10 mouse cellular contexts compared by ENCODE assay signal in the genomic region with DNA sequence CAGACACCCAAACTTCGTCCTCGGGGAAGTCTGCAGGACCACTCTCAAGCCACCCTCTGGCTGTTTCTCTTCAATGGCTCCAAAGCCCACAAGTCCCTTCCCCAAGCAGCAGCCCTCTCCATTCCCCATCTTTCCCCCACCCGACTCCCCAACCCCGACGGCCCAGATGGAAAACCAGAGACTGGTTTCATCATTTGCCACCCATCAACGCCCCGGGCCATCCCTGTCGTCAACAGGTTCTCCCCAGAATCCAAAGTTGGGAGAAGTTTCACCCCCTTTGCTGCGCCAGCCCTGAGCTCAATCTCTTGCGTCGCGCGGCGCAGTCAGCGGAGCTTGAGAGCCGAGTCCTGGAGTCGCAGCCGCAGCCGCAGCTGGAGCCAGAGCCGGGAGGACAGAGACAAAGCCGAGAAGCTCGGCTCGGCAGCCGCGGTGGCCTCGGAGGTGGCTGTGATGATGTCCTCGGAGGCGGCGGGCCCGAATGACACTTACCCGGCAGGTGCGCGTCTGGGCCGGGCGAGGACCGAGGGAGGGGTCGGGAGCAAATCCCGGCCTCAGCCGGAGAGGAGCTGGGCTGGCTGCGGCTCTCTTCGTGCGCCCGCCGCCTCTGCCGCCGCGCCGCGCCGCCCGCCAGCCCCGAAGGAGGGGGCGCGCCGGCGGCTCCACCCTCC. TPM values are rescaled to one million over a fixed set of nuclear protein-coding genes. Genes with fewer than 3 reads are reported as not detected.
DNase-seq lines count a peak whose midpoint lies in the region; ATAC-seq and TF ChIP-seq lines count a peak whose summit lies in the region.
"Had no signal": no experiment of that assay in that cellular context is flagged by ENCODE, and none has a peak within 500 bp of the region (broad histone marks: within the 10 kb centered on the region; RNA-seq: fewer than 3 reads in every experiment).

No protein-coding gene starts in this region.

- H3K4me2 ChIP-seq in kidney, embryonic 16.5 days (replicated peaks; ENCODE audit: low read depth, low read length): peak overlapping the region; percentile 62
- H3K4me2 ChIP-seq in forebrain, postnatal 0 days (ENCODE audit: low read depth): peak overlapping the region; percentile 79
- peak overlapping the region; percentile 73 for H3K4me2 ChIP-seq in midbrain, embryonic 16.5 days (ENCODE audit: low read length)

- no peak; the same call in 1 of the 2 replicates for ATAC-seq in kidney, embryonic 16.5 days (ENCODE audit: low FRiP score, low TSS enrichment)
- ATAC-seq in forebrain, postnatal 0 days: peak; percentile 50
- peak; percentile 50 for ATAC-seq in midbrain, embryonic 16.5 days
- ATAC-seq: Patski had no signal

- H3K36me3 ChIP-seq in kidney, embryonic 16.5 days (ENCODE audit: insufficient read depth, low read length): no peaks in the 10 kb centered on the region
- no peaks in the 10 kb centered on the region for H3K36me3 ChIP-seq in forebrain, postnatal 0 days (ENCODE audit: insufficient read depth)
- no peaks in the 10 kb centered on the region for H3K36me3 ChIP-seq in midbrain, embryonic 16.5 days (ENCODE audit: control insufficient read depth, insufficient read depth, low read length)

- no peak for DNase-seq in kidney, postnatal 36 days
- peak; percentile 71 for DNase-seq in brain, embryonic 14.5 days (ENCODE audit: low read depth)
- peak; percentile 55 for DNase-seq in forebrain, postnatal 0 days
- DNase-seq in layer of hippocampus, adult 9-11 months: no peak
- DNase-seq in cerebellum, adult 2 months: no peak
- DNase-seq in frontal cortex, postnatal 25 days (ENCODE audit: low spot score in 2 of 2): no peak

- no peak overlapping the region for H3K27ac ChIP-seq in kidney, embryonic 16.5 days (ENCODE audit: low read length)
- no peak overlapping the region for H3K27ac ChIP-seq in forebrain, postnatal 0 days (ENCODE audit: low read depth, low read length)
- no peak overlapping the region for H3K27ac ChIP-seq in midbrain, embryonic 16.5 days (ENCODE audit: low read length)
- H3K27ac ChIP-seq in cerebellum, adult 2 months (ENCODE audit: insufficient read depth, low read length): no peak overlapping the region

- H3K4me3 ChIP-seq in kidney, embryonic 16.5 days (ENCODE audit: low read length): peak overlapping the region; percentile 45
- peak overlapping the region; percentile 42 for H3K4me3 ChIP-seq in forebrain, postnatal 0 days (ENCODE audit: low read depth, low read length)
- peak overlapping the region; percentile 45 for H3K4me3 ChIP-seq in midbrain, embryonic 16.5 days (ENCODE audit: low read depth, low read length)
- no peak overlapping the region for H3K4me3 ChIP-seq in cerebellum, adult 2 months (replicated peaks; ENCODE audit: insufficient read depth, low read depth, low read length)

- H3K9ac ChIP-seq in kidney, embryonic 16.5 days (replicated peaks; ENCODE audit: low read length): no peak overlapping the region; the same call in 1 of the 2 replicates
- H3K9ac ChIP-seq in forebrain, postnatal 0 days: peak overlapping the region; percentile 43; the same call in 1 of the 2 replicates
- H3K9ac ChIP-seq in midbrain, embryonic 16.5 days (ENCODE audit: low read depth, low read length): peak overlapping the region; percentile 64

- H3K4me1 ChIP-seq in kidney, embryonic 16.5 days (ENCODE audit: insufficient read depth, low read length): peaks cover 21% of the 10 kb centered on the region
- H3K4me1 ChIP-seq in forebrain, postnatal 0 days (ENCODE audit: insufficient read depth): no peaks in the 10 kb centered on the region
- peaks cover 13% of the 10 kb centered on the region for H3K4me1 ChIP-seq in midbrain, embryonic 16.5 days (ENCODE audit: control insufficient read depth, insufficient read depth, low read length)
- no peaks in the 10 kb centered on the region for H3K4me1 ChIP-seq in cerebellum, adult 2 months (ENCODE audit: control insufficient read depth, insufficient read depth, low read length)

- WGBS in kidney, embryonic 16.5 days: under 1% methylated on average over 36 of the region's 56 CpGs
- 5% methylated on average over 41 of the region's 56 CpGs for WGBS in forebrain, postnatal 0 days
- WGBS in midbrain, embryonic 16.5 days: under 1% methylated on average over 33 of the region's 56 CpGs
- WGBS in cerebellum, adult 2 months: under 1% methylated on average over 54 of the region's 56 CpGs

- H3K27me3 ChIP-seq in kidney, embryonic 16.5 days (ENCODE audit: insufficient read depth, low read length): peaks cover 91% of the 10 kb centered on the region
- peaks cover 66% of the 10 kb centered on the region for H3K27me3 ChIP-seq in forebrain, postnatal 0 days (ENCODE audit: insufficient read depth, low read length)
- H3K27me3 ChIP-seq in midbrain, embryonic 16.5 days (ENCODE audit: control insufficient read depth, insufficient read depth, low read depth, low read length): peaks cover 62% of the 10 kb centered on the region
- H3K27me3 ChIP-seq in cerebellum, adult 2 months (ENCODE audit: control insufficient read depth, insufficient read depth, low read length): peaks cover 3% of the 10 kb centered on the region; the same call in 1 of the 2 replicates

- no peak for TF ChIP-seq CTCF in brain, embryonic 14.5 days (IDR thresholded peaks at IDR 0.05; ENCODE audit: borderline replicate concordance, extremely low read depth, insufficient read depth, insufficient read length)
- no peak for TF ChIP-seq CTCF in forebrain, postnatal 0 days (IDR thresholded peaks at IDR 0.05; ENCODE audit: low read depth)
- TF ChIP-seq CTCF in cerebellum, adult 2 months (IDR thresholded peaks at IDR 0.05; ENCODE audit: borderline replicate concordance, insufficient read depth, low read depth, low read length): no peak

- H3K9me3 ChIP-seq in kidney, embryonic 16.5 days (ENCODE audit: low read length): no peaks in the 10 kb centered on the region
- no peaks in the 10 kb centered on the region for H3K9me3 ChIP-seq in forebrain, postnatal 0 days (ENCODE audit: low read length)
- H3K9me3 ChIP-seq in midbrain, embryonic 16.5 days (replicated peaks; ENCODE audit: control insufficient read depth, low read length, poor library complexity, severe bottlenecking): no peaks in the 10 kb centered on the region

- TF ChIP-seq POLR2A in brain, embryonic 14.5 days (IDR thresholded peaks at IDR 0.05; ENCODE audit: borderline replicate concordance, extremely low read depth, insufficient read depth, insufficient read length, poor library complexity, severe bottlenecking): 0 out of 2 replicates have a peak, but pooled peaks have one; percentile 15
- TF ChIP-seq POLR2A in cerebellum, adult 2 months (IDR thresholded peaks at IDR 0.05; ENCODE audit: borderline replicate concordance, insufficient read depth, low read length): no peak

RNA-seq across cellular contexts. Expression of a gene that starts 0.7 kb away (rescaled TPM):
- polyA plus RNA-seq in kidney, embryonic 16.5 days (2015; fragmentation: Nextera tagmentation; extraction: Ambion mirVana): 0.94 and 1.1 TPM in 2 replicates
- 49.0 and 57.3 TPM in 2 replicates for polyA plus RNA-seq in brain, embryonic 14.5 days (2012; rRNA removed)
- 19.1 and 36.1 TPM in 2 replicates for total RNA-seq in forebrain, postnatal 0 days (2014; rRNA removed)
- 17.8 and 28.5 TPM in 2 replicates for polyA plus RNA-seq in forebrain, postnatal 0 days (2015; fragmentation: Nextera tagmentation; extraction: Ambion mirVana)
- polyA plus RNA-seq in midbrain, embryonic 16.5 days (2015; fragmentation: Nextera tagmentation; extraction: Ambion mirVana): 14.4 and 25.7 TPM in 2 replicates
- 15.5 and 16.0 TPM in 2 replicates for polyA plus RNA-seq in cerebellum, adult 2 months (2012; rRNA removed)
- total RNA-seq: heart, postnatal 10 days had no signal

RNA-seq across cellular contexts. Expression of a gene that starts 27.4 kb away (rescaled TPM):
- 0.08 TPM in 1 of 2 replicates, not detected in the other for polyA plus RNA-seq in kidney, embryonic 16.5 days (2015; fragmentation: Nextera tagmentation; extraction: Ambion mirVana)
- 0.28 and 1.3 TPM in 2 replicates for polyA plus RNA-seq in brain, embryonic 14.5 days (2012; rRNA removed)
- total RNA-seq in forebrain, postnatal 0 days (2014; rRNA removed): 3.1 and 4.0 TPM in 2 replicates
- polyA plus RNA-seq in forebrain, postnatal 0 days (2015; fragmentation: Nextera tagmentation; extraction: Ambion mirVana): 2.5 and 4.3 TPM in 2 replicates
- 0.34 TPM in 1 of 2 replicates, not detected in the other for polyA plus RNA-seq in midbrain, embryonic 16.5 days (2015; fragmentation: Nextera tagmentation; extraction: Ambion mirVana)
- 0.10 TPM in 2 replicates for polyA plus RNA-seq in cerebellum, adult 2 months (2012; rRNA removed)
- total RNA-seq: heart, postnatal 10 days had no signal

RNA-seq across cellular contexts. Expression of a gene that starts 30.9 kb away (rescaled TPM):
- not detected in 2 replicates for polyA plus RNA-seq in kidney, embryonic 16.5 days (2015; fragmentation: Nextera tagmentation; extraction: Ambion mirVana)
- polyA plus RNA-seq in brain, embryonic 14.5 days (2012; rRNA removed): 0.05 TPM in 1 of 2 replicates, not detected in the other
- total RNA-seq in forebrain, postnatal 0 days (2014; rRNA removed): not detected in 2 replicates
- not detected in 2 replicates for polyA plus RNA-seq in forebrain, postnatal 0 days (2015; fragmentation: Nextera tagmentation; extraction: Ambion mirVana)
- not detected in 2 replicates for polyA plus RNA-seq in midbrain, embryonic 16.5 days (2015; fragmentation: Nextera tagmentation; extraction: Ambion mirVana)
- polyA plus RNA-seq in cerebellum, adult 2 months (2012; rRNA removed): 0.08 TPM in 2 replicates
- total RNA-seq: heart, postnatal 10 days had no signal

RNA-seq across cellular contexts. Expression of a gene that starts 34.7 kb away (rescaled TPM):
- polyA plus RNA-seq in kidney, embryonic 16.5 days (2015; fragmentation: Nextera tagmentation; extraction: Ambion mirVana): 0.81 and 1.1 TPM in 2 replicates
- polyA plus RNA-seq in brain, embryonic 14.5 days (2012; rRNA removed): 0.07 and 0.14 TPM in 2 replicates
- not detected in 2 replicates for total RNA-seq in forebrain, postnatal 0 days (2014; rRNA removed)
- not detected in 2 replicates for polyA plus RNA-seq in forebrain, postnatal 0 days (2015; fragmentation: Nextera tagmentation; extraction: Ambion mirVana)
- not detected in 2 replicates for polyA plus RNA-seq in midbrain, embryonic 16.5 days (2015; fragmentation: Nextera tagmentation; extraction: Ambion mirVana)
- not detected in 2 replicates for polyA plus RNA-seq in cerebellum, adult 2 months (2012; rRNA removed)
- total RNA-seq: heart, postnatal 10 days had no signal
- polyA plus RNA-seq: Patski had no signal

RNA-seq across cellular contexts. Expression of a gene that starts 48.8 kb away (rescaled TPM):
- 0.68 and 0.85 TPM in 2 replicates for polyA plus RNA-seq in kidney, embryonic 16.5 days (2015; fragmentation: Nextera tagmentation; extraction: Ambion mirVana)
- polyA plus RNA-seq in brain, embryonic 14.5 days (2012; rRNA removed): 0.16 and 0.85 TPM in 2 replicates
- not detected in 2 replicates for total RNA-seq in forebrain, postnatal 0 days (2014; rRNA removed)
- not detected in 2 replicates for polyA plus RNA-seq in forebrain, postnatal 0 days (2015; fragmentation: Nextera tagmentation; extraction: Ambion mirVana)
- not detected in 2 replicates for polyA plus RNA-seq in midbrain, embryonic 16.5 days (2015; fragmentation: Nextera tagmentation; extraction: Ambion mirVana)
- not detected in 2 replicates for polyA plus RNA-seq in cerebellum, adult 2 months (2012; rRNA removed)
- total RNA-seq: heart, postnatal 10 days had no signal
- polyA plus RNA-seq: Patski had no signal

Comparison
In these comparisons a context has a peak if more than half of its experiments do, and no peak if none do; other contexts are left out.
1. DNase-seq: peak in brain, embryonic 14.5 days (single experiment) and forebrain, postnatal 0 days (single experiment); none in kidney, postnatal 36 days (0 of 2), layer of hippocampus, adult 9-11 months (single experiment), cerebellum, adult 2 months (0 of 2) and frontal cortex, postnatal 25 days (0 of 2).
2. Peak in every context shown above with its lines, with median percentiles within 50 percentile points of each other: H3K4me2 ChIP-seq.